Mouse (Mus musculus) adrenal gland, postnatal 14 days (tissue): ENCODE data around the gene Fkbp5. TPM values are rescaled to one million over a fixed set of nuclear protein-coding genes. Genes with fewer than 3 reads are reported as not detected.
"Not testable (repeated sequence)": the region's sequence is repeated elsewhere in the genome, so short reads cannot be mapped to it uniquely, and the experiment has no call there.

Experiments
- DNase-seq: peaks from one replicate; pipeline ENCODE4 v3.0.0; 2021; ENCODE audit warnings: mixed read lengths
- long read RNA-seq, 2 experiments: library from polyadenylated mRNA; stranded (forward); transcript quantifications; one replicate each; pipeline ENCODE4 v2.0.0; 2021
- total RNA-seq: library from RNA; stranded (reverse); gene quantifications from 2 replicates; pipeline ENCODE4 v1.2.3, GENCODE M21; 2021

Fkbp5 gene
- 73.0 and 118 TPM in 2 replicates for total RNA-seq
- long read RNA-seq, experiment 1, partial matches to known transcripts = 3 of 19 reads
- long read RNA-seq, experiment 1, other reads (novel, unspliced or antisense) = 12 of 19 reads
- long read RNA-seq, experiment 2, partial matches to known transcripts = 0 of 13 reads
- long read RNA-seq, experiment 2, other reads (novel, unspliced or antisense) = 10 of 13 reads

DNA sequence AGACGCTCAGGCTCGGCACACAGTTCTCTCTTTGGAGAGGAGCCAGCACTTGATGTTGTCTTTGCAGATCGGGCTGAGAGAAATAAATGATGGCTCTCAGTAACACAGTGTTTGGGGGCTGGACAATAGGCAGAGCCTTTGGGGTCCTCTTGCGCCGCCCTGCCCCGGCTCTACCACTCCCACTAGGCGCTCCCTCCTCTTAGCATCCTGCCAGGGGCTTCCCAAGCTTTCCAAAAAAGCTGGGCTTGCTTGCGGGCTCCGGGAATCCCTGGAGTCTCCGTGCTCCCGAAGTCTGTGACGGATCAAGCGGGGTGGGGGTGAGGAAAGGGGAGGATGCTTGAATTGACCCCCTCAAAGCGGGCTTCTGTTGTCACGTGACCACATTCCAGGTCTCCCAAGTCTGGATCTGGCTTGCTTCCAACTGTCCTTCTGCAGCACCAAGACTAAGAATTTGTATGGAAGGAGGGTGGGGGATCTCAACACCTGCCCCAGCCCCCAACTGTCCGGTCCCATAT, at the start of gene Fkbp5:
Fkbp5 (minus strand) TSS at position 87 of the 515 bp plus-strand sequence.
- peak; percentile 75 for DNase-seq

DNA sequence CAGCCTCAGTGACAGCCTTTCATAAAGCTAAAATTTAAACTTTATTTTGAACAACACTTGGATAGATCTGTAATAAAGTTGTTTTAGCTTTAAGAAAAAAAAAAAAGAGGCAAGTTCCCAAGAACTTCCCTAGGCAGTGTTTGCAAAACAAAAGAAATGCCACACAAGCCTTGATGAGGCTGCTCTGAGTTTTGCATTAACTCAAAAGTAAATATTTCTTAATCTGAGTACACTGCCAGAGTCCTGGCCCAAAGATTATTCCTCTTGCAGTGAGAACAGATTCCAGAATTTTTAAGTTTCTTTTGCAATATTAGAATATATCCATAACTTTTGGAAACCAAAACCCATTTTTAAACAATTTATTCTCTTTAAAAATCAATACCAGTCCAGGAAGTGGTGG, 47.9 kb upstream of the Fkbp5 start:
- DNase-seq = no peak

DNA sequence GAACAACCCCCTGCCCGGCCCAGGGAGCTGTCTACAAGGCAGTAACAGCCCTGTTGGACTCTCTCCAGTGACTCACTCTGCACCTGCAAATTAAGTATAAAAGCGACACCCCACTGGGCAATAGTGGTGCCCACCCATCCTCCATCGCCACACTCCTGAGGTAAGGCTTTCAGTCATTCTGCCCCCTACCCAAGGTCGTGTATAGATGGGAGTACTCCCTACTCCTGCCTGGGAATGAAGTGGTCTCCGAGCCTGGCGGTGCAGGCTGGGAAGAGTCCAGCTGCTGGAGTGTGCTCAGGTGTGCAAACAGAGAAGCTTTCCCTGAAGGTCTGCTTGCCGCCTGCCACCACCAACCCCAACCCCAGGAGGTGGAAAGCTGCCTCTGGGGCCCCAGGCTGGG, 44.3 kb upstream of the Fkbp5 start:
- no peak for DNase-seq

DNA sequence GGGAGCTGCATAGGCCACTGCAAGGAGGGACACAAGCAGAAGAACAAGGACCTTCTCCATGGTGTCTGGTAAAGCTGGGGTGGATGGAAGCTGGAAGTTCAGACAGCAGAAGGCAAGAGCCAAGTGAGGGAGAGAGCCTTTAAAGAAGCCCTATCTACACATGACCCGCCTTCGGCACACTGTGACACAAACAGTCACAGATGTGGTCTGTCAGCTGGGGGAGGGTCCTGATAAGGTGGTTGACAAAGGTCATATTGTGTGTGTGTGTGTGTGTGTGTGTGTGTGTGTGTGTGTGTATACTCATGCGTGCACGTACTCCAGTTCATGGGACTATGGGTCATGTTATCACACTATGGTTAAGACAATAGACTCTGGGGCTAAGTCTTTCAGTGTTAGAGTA, 43.3 kb upstream of the Fkbp5 start, which contains the start of gene Clps:
Clps (minus strand) TSS at position 169 of the 400 bp plus-strand sequence.
- no peak for DNase-seq

DNA sequence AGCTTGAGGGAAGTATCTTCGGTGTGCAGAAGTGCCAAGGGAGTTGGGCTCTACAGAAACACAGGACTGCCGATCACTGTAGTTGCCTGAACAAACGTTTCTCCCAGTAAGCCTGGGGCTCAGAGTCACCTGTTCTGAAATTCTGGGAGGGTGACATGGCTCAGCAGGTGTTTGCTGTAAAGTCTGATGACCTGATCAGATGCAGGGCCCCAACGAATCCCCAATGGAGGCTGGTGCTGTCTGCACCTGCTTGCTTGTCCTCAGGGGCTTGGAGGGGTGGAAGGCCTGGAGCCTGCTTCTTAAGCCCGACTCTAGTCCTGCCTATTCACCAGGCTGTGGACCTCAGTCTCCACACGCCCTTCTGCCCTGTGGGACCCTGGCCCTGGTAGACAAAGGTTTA, 40.4 kb upstream of the Fkbp5 start:
- DNase-seq = no peak

GRCm38 (mm10) chr17:28556635-28557396, 39.5 kb upstream of the Fkbp5 start:
- no peak for DNase-seq

GRCm38 (mm10) chr17:28554021-28554420, 36.7 kb upstream of the Fkbp5 start:
- not testable (repeated sequence) for DNase-seq

DNA sequence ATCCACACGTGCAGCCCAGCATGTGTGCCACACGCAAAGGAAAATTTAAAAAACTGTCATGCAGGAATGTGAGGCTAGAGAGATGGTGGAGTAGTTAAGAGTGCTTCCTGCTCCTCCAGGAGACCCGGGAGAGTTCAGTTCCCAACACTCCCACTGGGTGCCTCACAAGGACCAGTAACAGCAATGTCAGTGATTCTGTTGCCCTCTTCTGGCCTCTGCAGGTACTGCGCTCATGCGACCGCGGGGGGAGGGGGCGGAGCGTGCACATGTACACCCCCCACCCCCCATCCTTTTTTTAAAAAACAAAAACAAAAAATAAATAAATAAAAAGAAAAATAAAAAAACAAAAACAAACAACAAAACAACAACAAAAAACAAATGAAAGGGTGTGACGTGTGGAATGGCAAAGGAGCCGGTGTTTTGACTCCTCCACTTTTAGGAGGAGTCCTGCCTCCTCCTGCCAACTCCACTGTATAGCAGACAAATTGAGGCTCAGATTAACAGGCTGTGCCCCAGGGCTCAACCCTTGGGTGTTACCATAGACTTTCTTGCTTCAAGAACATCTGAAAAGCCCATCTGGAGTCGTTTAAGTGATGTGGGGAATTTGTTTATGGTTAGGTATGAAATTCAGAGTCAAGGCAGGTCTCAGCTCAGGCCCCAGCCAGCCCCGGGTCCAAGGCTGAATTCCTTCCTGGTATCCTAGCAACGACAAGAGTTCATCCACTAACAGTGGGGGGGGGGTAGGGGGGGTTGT, 35.9 kb upstream of the Fkbp5 start:
- peak; percentile 85 for DNase-seq

GRCm38 (mm10) chr17:28549111-28549510, 31.8 kb upstream of the Fkbp5 start, which contains the start of gene Clpsl2:
TSS of gene Clpsl2 (plus strand) at chr17:28549411.
- DNase-seq = no peak

DNA sequence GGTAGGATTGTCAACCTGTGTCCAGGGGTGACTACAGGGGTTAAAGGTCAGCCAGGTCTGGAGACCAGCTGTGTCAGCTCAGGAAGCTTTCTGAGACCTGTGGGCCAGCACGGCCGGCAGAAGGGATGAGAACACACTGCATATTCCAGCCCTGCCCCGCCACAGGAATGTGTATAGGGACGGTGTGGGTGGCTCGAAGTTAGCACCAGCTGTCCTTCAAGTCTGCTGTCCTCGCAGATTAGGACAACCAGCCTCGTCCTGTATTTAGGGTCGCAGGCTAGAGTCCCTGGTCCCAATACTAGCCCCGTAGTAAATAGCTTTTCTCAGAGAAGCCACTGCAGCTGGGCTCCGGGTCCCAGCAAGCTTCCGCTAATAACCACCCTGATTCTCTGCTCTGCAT, 31.2 kb upstream of the Fkbp5 start:
- no peak for DNase-seq

DNA sequence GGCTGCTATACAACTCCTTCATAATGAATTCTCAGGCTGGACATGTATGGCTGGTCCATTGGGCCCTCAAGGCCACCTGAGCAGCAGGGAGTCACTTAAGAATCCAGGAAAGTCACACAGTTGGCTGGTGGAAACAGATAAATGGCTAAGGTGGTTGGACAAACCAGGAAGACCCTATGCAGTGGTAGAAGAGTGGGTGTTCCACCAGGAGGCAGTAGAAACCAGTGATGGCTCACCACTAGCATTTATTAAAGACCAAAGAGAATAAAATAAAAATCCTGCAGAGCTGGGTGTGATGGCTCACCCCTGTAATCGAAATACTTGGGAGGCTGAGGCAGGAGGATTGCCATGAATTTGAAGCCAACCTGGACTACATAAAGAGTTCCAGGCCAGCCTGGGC, 29.6 kb upstream of the Fkbp5 start:
- DNase-seq = peak; percentile 48

GRCm38 (mm10) chr17:28537881-28538280, 20.6 kb upstream of the Fkbp5 start:
- DNase-seq = no peak

GRCm38 (mm10) chr17:28533327-28533726, 16.0 kb upstream of the Fkbp5 start:
- no peak for DNase-seq

- DNase-seq = no peak
Measured at GRCm38 (mm10) chr17:28532557-28532956, 15.2 kb upstream of the Fkbp5 start.

DNA sequence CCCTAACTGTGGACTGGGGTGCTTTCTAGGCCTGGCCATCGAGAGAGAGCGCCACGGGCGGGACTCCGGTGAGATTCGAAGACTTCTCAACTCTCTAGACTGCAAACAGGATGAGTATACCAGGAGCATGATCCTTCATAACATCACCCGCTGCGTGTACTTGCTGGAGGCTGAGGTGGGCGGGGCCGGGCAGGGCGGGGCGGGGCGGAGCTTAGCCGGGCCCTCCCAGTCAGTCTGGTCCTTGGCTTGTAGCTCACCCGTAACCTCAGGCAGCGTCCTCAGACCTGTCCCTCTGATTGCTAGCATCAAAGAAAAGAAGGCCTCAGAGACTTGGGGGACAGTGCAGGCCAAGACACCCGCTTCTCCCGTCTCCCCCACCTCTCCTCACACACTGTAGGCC, 14.6 kb upstream of the Fkbp5 start:
- DNase-seq = no peak

- DNase-seq = no peak
Measured at GRCm38 (mm10) chr17:28530506-28530905, 13.2 kb upstream of the Fkbp5 start, which contains the start of gene Armc12. TSS of gene Armc12 (plus strand) at chr17:28530806.

GRCm38 (mm10) chr17:28529116-28529515, 11.8 kb upstream of the Fkbp5 start:
- no peak for DNase-seq

DNA sequence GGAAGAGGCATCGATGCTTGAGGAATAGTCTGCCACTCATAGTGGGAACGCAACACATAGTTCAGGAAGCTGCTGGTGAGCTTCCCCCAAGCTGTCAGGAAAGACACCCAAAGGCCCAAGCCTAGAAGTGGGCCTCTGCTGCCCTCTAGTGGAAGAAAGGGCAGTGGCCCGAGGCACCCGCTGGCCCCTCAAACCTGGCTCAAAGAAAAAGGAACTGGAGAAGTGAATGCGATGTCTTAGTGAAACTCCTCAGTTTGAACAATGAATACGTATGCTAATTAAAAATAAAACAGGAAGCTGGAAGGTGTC, 10.7 kb upstream of the Fkbp5 start:
- DNase-seq = peak; percentile 93

GRCm38 (mm10) chr17:28527184-28528042, 10.1 kb upstream of the Fkbp5 start:
- peak; percentile 86 for DNase-seq

DNA sequence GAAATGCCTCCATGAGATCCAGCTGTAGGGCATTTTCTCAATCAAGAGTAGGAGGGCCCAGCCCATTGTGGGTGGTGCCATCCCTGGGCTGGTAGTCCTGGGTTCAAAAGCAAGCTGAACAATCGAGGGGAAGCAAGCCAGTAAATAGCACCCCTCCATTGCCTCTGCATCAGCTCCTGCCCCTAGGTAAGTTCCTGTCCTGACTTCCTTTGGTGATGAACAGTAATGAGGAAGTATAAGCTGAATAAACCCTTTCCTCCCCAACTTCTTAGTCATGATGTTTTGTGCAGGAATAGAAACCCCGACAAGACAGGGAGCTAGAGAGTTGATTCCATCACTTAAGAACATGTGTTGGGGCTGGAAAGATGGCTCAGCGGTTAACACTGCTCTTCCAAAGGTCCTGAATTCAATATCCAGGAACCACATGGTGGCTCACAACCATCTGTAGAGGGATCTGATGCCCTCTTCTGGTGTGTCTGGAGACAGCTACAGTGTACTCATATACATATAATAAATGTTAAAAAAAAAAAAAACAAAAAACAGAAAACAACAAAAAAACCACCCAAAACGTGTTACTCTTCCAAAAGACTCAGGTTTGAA, 7.6 kb upstream of the Fkbp5 start:
- no peak for DNase-seq

GRCm38 (mm10) chr17:28524009-28524695, 6.8 kb upstream of the Fkbp5 start:
- no peak for DNase-seq
